Mouse (Mus musculus) olfactory bulb, adult 2 months (tissue): Measurements from ENCODE around the gene Macrod1.

ENCODE experiments used
- CTCF ChIP-seq: fragments of 200-500 bp; IDR thresholded peaks from 2 replicates; pipeline ENCODE4 v1.5.1; 2012; ENCODE audit warnings: low read depth, mild to moderate bottlenecking, low read length, moderate library complexity; ENCODE audit not compliant: insufficient read depth
- POLR2A ChIP-seq: fragments of 200-500 bp; IDR thresholded peaks from 2 replicates; pipeline ENCODE4 v1.6.1; 2012; ENCODE audit warnings: mild to moderate bottlenecking, low read depth, low read length, moderate library complexity; ENCODE audit not compliant: insufficient read depth

GRCm38 (mm10) chr19:7133436-7133835 is 76.8 kb downstream of the Macrod1 start:
- no peak for TF ChIP-seq CTCF
- TF ChIP-seq POLR2A: no peak
